Mouse (Mus musculus): Measurements from ENCODE around the gene Lrrtm4.

The Lrrtm4 gene

GRCm38 (mm10) chr6:80331751-80332150 lies 313.1 kb downstream of the Lrrtm4 start:
- no peak for DNase-seq

GRCm38 (mm10) chr6:80352307-80352706 lies 333.6 kb downstream of the Lrrtm4 start:
- DNase-seq = no peak

- DNase-seq = no peak
These were observed 338.4 kb downstream of the Lrrtm4 start for GRCm38 (mm10) chr6:80357092-80357491.

- DNase-seq = no peak
These were observed 344.9 kb downstream of the Lrrtm4 start for GRCm38 (mm10) chr6:80363593-80363992.

GRCm38 (mm10) chr6:80366532-80366931 lies 347.9 kb downstream of the Lrrtm4 start:
- no peak for DNase-seq

GRCm38 (mm10) chr6:80389571-80389970 lies 370.9 kb downstream of the Lrrtm4 start:
- DNase-seq = no peak

GRCm38 (mm10) chr6:80406757-80407156 lies 388.1 kb downstream of the Lrrtm4 start:
- no peak for DNase-seq

- no peak for DNase-seq
These were observed 421.5 kb downstream of the Lrrtm4 start for GRCm38 (mm10) chr6:80440135-80440534.

GRCm38 (mm10) chr6:80470546-80470945 lies 451.9 kb downstream of the Lrrtm4 start:
- no peak for DNase-seq

- DNase-seq = no peak
These were observed 457.5 kb downstream of the Lrrtm4 start for GRCm38 (mm10) chr6:80476153-80476552.

GRCm38 (mm10) chr6:80545017-80545416 lies 526.3 kb downstream of the Lrrtm4 start:
- no peak for DNase-seq

GRCm38 (mm10) chr6:80549907-80550306 lies 531.2 kb downstream of the Lrrtm4 start:
- DNase-seq = no peak

- DNase-seq = no peak
These were observed 534.7 kb downstream of the Lrrtm4 start for GRCm38 (mm10) chr6:80553398-80553797.

- no peak for DNase-seq
These were observed 536.3 kb downstream of the Lrrtm4 start for GRCm38 (mm10) chr6:80554991-80555390.

- no peak for DNase-seq
These were observed 558.5 kb downstream of the Lrrtm4 start for GRCm38 (mm10) chr6:80577227-80577626.

GRCm38 (mm10) chr6:80582225-80582624 lies 563.5 kb downstream of the Lrrtm4 start:
- no peak for DNase-seq

- DNase-seq = no peak
These were observed 571.1 kb downstream of the Lrrtm4 start for GRCm38 (mm10) chr6:80589776-80590175.

- DNase-seq = no peak
These were observed 600.8 kb downstream of the Lrrtm4 start for GRCm38 (mm10) chr6:80619508-80619907.

GRCm38 (mm10) chr6:80622676-80623334 lies 604.1 kb downstream of the Lrrtm4 start:
- peak; percentile 4 for DNase-seq

- no peak for DNase-seq
These were observed 606.8 kb downstream of the Lrrtm4 start for GRCm38 (mm10) chr6:80625509-80625908.

GRCm38 (mm10) chr6:80662729-80663128 lies 644.1 kb downstream of the Lrrtm4 start:
- DNase-seq = peak; percentile 14

GRCm38 (mm10) chr6:80664039-80664438 lies 645.4 kb downstream of the Lrrtm4 start:
- peak; percentile 8 for DNase-seq

- no peak for DNase-seq
These were observed 685.5 kb downstream of the Lrrtm4 start for GRCm38 (mm10) chr6:80704183-80704582.

- DNase-seq = no peak
These were observed 701.8 kb downstream of the Lrrtm4 start for GRCm38 (mm10) chr6:80720468-80720867.

GRCm38 (mm10) chr6:80733416-80733815 lies 714.7 kb downstream of the Lrrtm4 start:
- no peak for DNase-seq

All from right cerebral cortex, adult 18-20 months (tissue).